Mouse (Mus musculus): Measurements from ENCODE around the gene Eif5a. TPM values are rescaled to one million over a fixed set of nuclear protein-coding genes. Genes with fewer than 3 reads are reported as not detected.
"Not testable (repeated sequence)": the region's sequence is repeated elsewhere in the genome, so short reads cannot be mapped to it uniquely, and the experiment has no call there.

The Eif5a gene
- total and polyA plus RNA-seq, 3 experiments, result 763 to 2,879 (median 1,285) TPM

DNA sequence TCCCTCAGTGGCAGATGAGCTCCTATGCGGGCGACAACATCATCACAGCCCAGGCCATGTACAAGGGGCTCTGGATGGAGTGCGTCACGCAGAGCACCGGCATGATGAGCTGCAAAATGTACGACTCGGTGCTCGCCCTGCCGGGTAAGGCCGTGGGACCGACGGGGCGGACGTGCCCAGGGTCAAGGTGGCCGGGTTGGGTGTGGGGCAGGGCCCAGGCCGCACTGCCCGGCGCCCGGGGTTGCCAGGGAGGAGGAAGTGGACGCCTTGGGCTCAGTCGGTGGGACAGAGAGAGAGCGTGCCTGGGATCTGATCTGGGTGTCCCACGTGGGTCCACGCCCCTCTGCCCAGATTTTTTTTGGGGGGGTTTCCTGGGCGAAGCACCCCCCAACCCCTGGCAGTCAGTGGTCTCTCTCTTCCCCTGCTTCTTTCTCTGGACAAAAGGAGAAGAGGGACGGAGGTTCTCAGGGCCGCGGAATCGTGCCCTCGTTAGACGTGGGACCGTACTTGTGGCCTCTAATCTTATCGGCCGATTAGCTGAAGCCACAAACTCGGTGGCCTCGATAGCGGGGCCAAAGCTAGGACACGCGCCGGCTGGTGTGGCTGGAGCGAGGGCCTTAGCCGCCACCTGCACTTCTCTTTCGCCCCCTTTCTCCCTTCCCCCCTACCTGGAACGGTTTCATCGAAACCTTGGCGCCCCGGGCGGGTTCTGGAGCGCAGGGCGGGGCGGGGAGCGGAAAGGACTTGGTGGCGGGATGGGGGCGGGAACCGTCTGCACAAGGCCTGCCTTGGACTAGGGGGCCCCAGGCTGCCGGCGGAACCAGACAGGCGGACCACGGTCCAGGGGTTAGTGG lies 44.5 kb upstream of the Eif5a start:
- H3K4me3 ChIP-seq (ENCODE audit: low read depth, low read length), result peak overlapping the region; percentile 46
- peaks cover 26% of the 10 kb centered on the region for H3K27me3 ChIP-seq (ENCODE audit: insufficient read depth, low read length)
- no peak for TF ChIP-seq POLR2AphosphoS5 (IDR thresholded peaks at IDR 0.05; ENCODE audit: insufficient replicate concordance, low read depth, low read length)
- no peak for TF ChIP-seq GATA2 (IDR thresholded peaks at IDR 0.05; ENCODE audit: borderline replicate concordance, low read depth, low read length)
- no peak for TF ChIP-seq GATA1 (IDR thresholded peaks at IDR 0.05; ENCODE audit: borderline replicate concordance, low read length)
- no peak for TF ChIP-seq CTCF (IDR thresholded peaks at IDR 0.05; ENCODE audit: low read depth, low read length)
- TF ChIP-seq TAL1 (conservative IDR thresholded peaks at IDR 0.05; ENCODE audit: low read depth, low read length), result no peak
- peaks cover 38% of the 10 kb centered on the region for H3K36me3 ChIP-seq (replicated peaks)
- H3K9me3 ChIP-seq (replicated peaks), result peaks cover 19% of the 10 kb centered on the region
- H3K4me1 ChIP-seq (ENCODE audit: insufficient read depth, low read depth, low read length), result peaks cover 14% of the 10 kb centered on the region
- DNase-seq (ENCODE audit: low spot score) (no peak), ATAC-seq (ENCODE audit: extremely low read depth, insufficient number of reproducible peaks, low FRiP score, poor library complexity, severe bottlenecking) (no peak)

- ATAC-seq (ENCODE audit: extremely low read depth, insufficient number of reproducible peaks, low FRiP score, poor library complexity, severe bottlenecking) (no peak), DNase-seq (ENCODE audit: low spot score) (no peak)
- peaks cover 19% of the 10 kb centered on the region for H3K4me1 ChIP-seq (ENCODE audit: insufficient read depth, low read depth, low read length)
Measured at GRCm38 (mm10) chr11:69965271-69966005, 43.7 kb upstream of the Eif5a start.

GRCm38 (mm10) chr11:69964650-69965270 lies 43.0 kb upstream of the Eif5a start, which contains the start of gene Cldn7:
TSS of gene Cldn7 (plus strand) at chr11:69964779.
- no peak for DNase-seq (ENCODE audit: low spot score)
- Histone ChIP-seq H3K4me1 (ENCODE audit: insufficient read depth, low read depth, low read length) (peaks cover 19% of the 10 kb centered on the region), H3K27me3 (ENCODE audit: insufficient read depth, low read length) (peaks cover 29% of the 10 kb centered on the region), H3K4me3 (ENCODE audit: low read depth, low read length) (no peak within 1 kb of the TSS), H3K9me3 (replicated peaks) (peaks cover 19% of the 10 kb centered on the region), H3K36me3 (replicated peaks) (peaks cover 25% of the 10 kb centered on the region)
- TF ChIP-seq TAL1 (conservative IDR thresholded peaks at IDR 0.05; ENCODE audit: low read depth, low read length) (no peak), GATA1 (IDR thresholded peaks at IDR 0.05; ENCODE audit: borderline replicate concordance, low read length) (no peak), POLR2AphosphoS5 (IDR thresholded peaks at IDR 0.05; ENCODE audit: insufficient replicate concordance, low read depth, low read length) (no peak), CTCF (IDR thresholded peaks at IDR 0.05; ENCODE audit: low read depth, low read length) (no peak), GATA2 (IDR thresholded peaks at IDR 0.05; ENCODE audit: borderline replicate concordance, low read depth, low read length) (no peak)
- no peak for ATAC-seq (ENCODE audit: extremely low read depth, insufficient number of reproducible peaks, low FRiP score, poor library complexity, severe bottlenecking)

More at GRCm38 (mm10) chr11:69965271-69966005, 43.7 kb upstream of the Eif5a start:
- Histone ChIP-seq H3K9me3 (replicated peaks) (peaks cover 19% of the 10 kb centered on the region), H3K36me3 (replicated peaks) (peaks cover 31% of the 10 kb centered on the region), H3K4me3 (ENCODE audit: low read depth, low read length) (no peak overlapping the region), H3K27me3 (ENCODE audit: insufficient read depth, low read length) (peaks cover 28% of the 10 kb centered on the region)
- TF ChIP-seq GATA2 (IDR thresholded peaks at IDR 0.05; ENCODE audit: borderline replicate concordance, low read depth, low read length) (no peak), GATA1 (IDR thresholded peaks at IDR 0.05; ENCODE audit: borderline replicate concordance, low read length) (no peak), POLR2AphosphoS5 (IDR thresholded peaks at IDR 0.05; ENCODE audit: insufficient replicate concordance, low read depth, low read length) (no peak), TAL1 (conservative IDR thresholded peaks at IDR 0.05; ENCODE audit: low read depth, low read length) (no peak), CTCF (IDR thresholded peaks at IDR 0.05; ENCODE audit: low read depth, low read length) (no peak)

DNA sequence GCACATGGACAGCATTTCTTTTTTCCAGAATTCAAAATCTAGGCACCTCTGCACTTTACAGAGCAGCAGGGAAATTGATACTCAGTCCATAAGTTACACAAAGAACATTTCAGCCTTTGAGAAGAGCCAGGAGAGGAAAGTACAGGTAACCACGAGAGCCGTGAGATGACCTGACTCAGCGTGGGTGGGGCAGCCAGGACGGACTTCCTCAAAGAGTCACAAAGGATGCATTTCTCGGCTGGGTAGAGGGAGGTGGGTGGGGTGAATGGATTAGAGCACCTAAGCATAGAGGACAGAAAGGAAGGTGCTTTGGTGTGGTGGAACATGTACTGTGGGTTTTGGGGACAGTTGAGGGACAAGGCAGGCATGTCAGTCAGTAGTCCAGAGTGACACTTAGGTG lies 40.1 kb upstream of the Eif5a start:
- H3K36me3 ChIP-seq (replicated peaks), result no peaks in the 10 kb centered on the region
- ATAC-seq (ENCODE audit: extremely low read depth, insufficient number of reproducible peaks, low FRiP score, poor library complexity, severe bottlenecking), result no peak
- no peak overlapping the region for H3K4me3 ChIP-seq (ENCODE audit: low read depth, low read length)
- H3K4me1 ChIP-seq (ENCODE audit: insufficient read depth, low read depth, low read length), result peaks cover 17% of the 10 kb centered on the region
- peaks cover 18% of the 10 kb centered on the region for H3K9me3 ChIP-seq (replicated peaks)
- peaks cover 45% of the 10 kb centered on the region for H3K27me3 ChIP-seq (ENCODE audit: insufficient read depth, low read length)
- TF ChIP-seq TAL1 (conservative IDR thresholded peaks at IDR 0.05; ENCODE audit: low read depth, low read length), result no peak
- TF ChIP-seq POLR2AphosphoS5 (IDR thresholded peaks at IDR 0.05; ENCODE audit: insufficient replicate concordance, low read depth, low read length), result no peak
- TF ChIP-seq GATA1 (IDR thresholded peaks at IDR 0.05; ENCODE audit: borderline replicate concordance, low read length), result no peak
- no peak for TF ChIP-seq CTCF (IDR thresholded peaks at IDR 0.05; ENCODE audit: low read depth, low read length)
- no peak for TF ChIP-seq GATA2 (IDR thresholded peaks at IDR 0.05; ENCODE audit: borderline replicate concordance, low read depth, low read length)
- no peak for DNase-seq (ENCODE audit: low spot score)

DNA sequence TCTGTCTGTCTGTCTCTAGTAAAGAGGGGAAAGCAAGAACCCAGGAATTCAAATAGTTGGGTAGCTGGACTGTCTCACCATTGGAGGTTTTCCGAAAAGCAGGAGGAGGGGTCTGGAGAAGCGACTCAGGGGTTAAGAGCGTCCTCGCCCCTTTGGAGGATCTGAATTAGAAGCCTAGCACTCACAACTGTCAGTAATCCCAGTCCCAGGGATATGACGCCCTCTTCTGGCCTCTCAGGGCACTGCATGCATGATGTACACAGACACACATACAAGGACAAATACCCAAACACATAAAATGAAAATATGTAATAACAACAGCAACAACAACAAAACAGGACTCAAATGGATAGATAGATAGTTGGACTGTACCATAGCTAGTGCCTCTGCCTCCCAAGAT lies 38.9 kb upstream of the Eif5a start:
- no peaks in the 10 kb centered on the region for H3K36me3 ChIP-seq (replicated peaks)
- H3K4me1 ChIP-seq (ENCODE audit: insufficient read depth, low read depth, low read length), result peaks cover 14% of the 10 kb centered on the region
- peaks cover 7% of the 10 kb centered on the region for H3K9me3 ChIP-seq (replicated peaks)
- no peak for ATAC-seq (ENCODE audit: extremely low read depth, insufficient number of reproducible peaks, low FRiP score, poor library complexity, severe bottlenecking)
- no peak for TF ChIP-seq TAL1 (conservative IDR thresholded peaks at IDR 0.05; ENCODE audit: low read depth, low read length)
- TF ChIP-seq CTCF (IDR thresholded peaks at IDR 0.05; ENCODE audit: low read depth, low read length), result peak; percentile 25; the same call in 1 of the 2 replicates
- H3K4me3 ChIP-seq (ENCODE audit: low read depth, low read length), result no peak overlapping the region
- H3K27me3 ChIP-seq (ENCODE audit: insufficient read depth, low read length), result peaks cover 47% of the 10 kb centered on the region
- no peak for DNase-seq (ENCODE audit: low spot score)

DNA sequence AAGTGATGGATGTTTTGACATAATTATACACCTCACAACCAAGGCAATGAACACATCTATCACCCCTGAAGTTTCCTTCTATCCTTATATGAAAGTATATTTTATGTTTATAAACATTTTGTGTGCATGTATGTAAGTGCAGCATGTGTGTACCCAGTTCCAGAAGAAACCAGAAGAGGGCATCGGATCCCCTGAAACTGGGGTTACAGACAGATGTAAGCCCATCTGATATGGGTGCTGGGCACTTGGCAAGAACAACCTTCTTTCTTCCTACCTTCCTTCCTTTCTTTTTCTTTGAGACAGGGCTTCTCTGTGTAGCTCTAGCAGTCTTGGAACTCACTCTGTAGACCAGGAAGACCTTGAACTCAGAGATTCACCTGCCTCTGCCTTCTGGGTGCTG lies 34.5 kb upstream of the Eif5a start:
- Histone ChIP-seq H3K4me3 (ENCODE audit: low read depth, low read length) (no peak overlapping the region), H3K9me3 (replicated peaks) (no peaks in the 10 kb centered on the region), H3K36me3 (replicated peaks) (no peaks in the 10 kb centered on the region), H3K27me3 (ENCODE audit: insufficient read depth, low read length) (peaks cover 51% of the 10 kb centered on the region), H3K4me1 (ENCODE audit: insufficient read depth, low read depth, low read length) (peaks cover 15% of the 10 kb centered on the region)
- no peak for TF ChIP-seq GATA2 (IDR thresholded peaks at IDR 0.05; ENCODE audit: borderline replicate concordance, low read depth, low read length)
- TF ChIP-seq GATA1 (IDR thresholded peaks at IDR 0.05; ENCODE audit: borderline replicate concordance, low read length), result no peak
- no peak for TF ChIP-seq TAL1 (conservative IDR thresholded peaks at IDR 0.05; ENCODE audit: low read depth, low read length)
- no peak for TF ChIP-seq CTCF (IDR thresholded peaks at IDR 0.05; ENCODE audit: low read depth, low read length)
- no peak for TF ChIP-seq POLR2AphosphoS5 (IDR thresholded peaks at IDR 0.05; ENCODE audit: insufficient replicate concordance, low read depth, low read length)
- ATAC-seq (ENCODE audit: extremely low read depth, insufficient number of reproducible peaks, low FRiP score, poor library complexity, severe bottlenecking), result no peak
- no peak for DNase-seq (ENCODE audit: low spot score)

GRCm38 (mm10) chr11:69955618-69956017 lies 33.9 kb upstream of the Eif5a start:
- not testable (repeated sequence) for ATAC-seq (ENCODE audit: extremely low read depth, insufficient number of reproducible peaks, low FRiP score, poor library complexity, severe bottlenecking); H3K9me3 ChIP-seq (replicated peaks)

More at GRCm38 (mm10) chr11:69955618-69956017, 33.9 kb upstream of the Eif5a start:
- H3K4me1 ChIP-seq (ENCODE audit: insufficient read depth, low read depth, low read length), result peaks cover 10% of the 10 kb centered on the region
- H3K36me3 ChIP-seq (replicated peaks); DNase-seq (ENCODE audit: low spot score); H3K4me3 ChIP-seq (ENCODE audit: low read depth, low read length): not testable (repeated sequence)
- peaks cover 56% of the 10 kb centered on the region for H3K27me3 ChIP-seq (ENCODE audit: insufficient read depth, low read length)
